In the genomic region with DNA sequence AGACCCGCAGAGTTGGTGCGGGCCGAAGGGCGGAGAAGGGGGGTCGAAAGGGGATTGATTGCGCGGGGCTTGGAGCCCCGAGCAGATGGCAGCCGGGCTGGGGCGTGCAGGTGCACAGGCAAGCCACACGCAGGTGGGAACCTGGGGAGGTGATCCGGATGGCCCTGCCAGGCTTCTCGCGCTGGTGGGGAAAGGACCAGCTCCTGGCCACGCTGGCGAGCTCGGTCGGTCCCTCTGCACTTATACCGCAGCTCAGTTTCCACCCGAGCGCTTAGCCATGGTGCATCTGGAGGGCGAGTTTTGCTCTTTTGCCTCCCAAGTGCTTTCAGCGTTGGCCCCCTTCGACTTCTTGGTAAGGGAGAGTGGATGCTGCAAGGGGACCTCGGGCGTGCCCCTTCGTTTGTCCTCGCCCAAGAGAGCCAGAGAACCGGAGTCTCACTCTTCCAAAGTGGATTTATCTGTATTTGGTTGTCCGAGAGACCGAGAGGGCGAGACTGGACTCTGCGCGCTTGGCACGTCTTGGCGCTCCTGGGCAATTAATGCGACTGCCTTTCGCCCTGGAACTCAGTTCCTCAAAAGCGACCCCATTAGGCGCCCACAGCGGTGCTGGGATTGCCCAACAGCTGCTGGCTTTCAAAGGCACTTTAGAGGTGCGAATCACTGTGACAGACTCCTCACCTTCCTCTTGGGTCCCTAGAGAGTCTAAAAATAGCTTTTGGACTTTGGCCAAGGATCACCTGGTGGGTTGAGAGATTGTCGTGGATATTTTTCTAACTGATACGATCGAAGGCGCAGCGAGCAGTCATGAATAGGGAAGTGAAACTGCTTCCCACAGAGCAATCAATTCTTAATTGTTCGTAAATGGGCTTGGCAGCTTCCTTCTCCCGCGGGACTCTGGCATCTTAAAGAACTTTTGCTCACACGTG, we compare ENCODE assay signal across 8 mouse cellular contexts. TPM values are rescaled to one million over a fixed set of nuclear protein-coding genes. Genes with fewer than 3 reads are reported as not detected.
DNase-seq lines count a peak whose midpoint lies in the region; ATAC-seq lines count a peak whose summit lies in the region.

No protein-coding gene starts in this region.

- DNase-seq in spleen, postnatal 10 days (ENCODE audit: low spot score in 2 of 2): peak; percentile 16 to 23
- no peak for DNase-seq in spleen, postnatal 14 days (ENCODE audit: low spot score in 2 of 2)
- DNase-seq in cerebellum, adult 9-11 months: peak; percentile 64
- DNase-seq in gastrocnemius, postnatal 14 days: peak; percentile 23
- peak; percentile 19 to 32 for DNase-seq in urinary bladder, postnatal 36 days (ENCODE audit: low spot score in 2 of 2)

- H3K36me3 ChIP-seq in intestine, embryonic 15.5 days: no peaks in the 10 kb centered on the region
- H3K36me3 ChIP-seq in liver, embryonic 16.5 days (ENCODE audit: control insufficient read depth, insufficient read depth): no peaks in the 10 kb centered on the region
- H3K36me3 ChIP-seq in neural tube, embryonic 12.5 days: no peaks in the 10 kb centered on the region

- peak; percentile 9 for ATAC-seq in intestine, embryonic 15.5 days
- 0 out of 2 replicates have a peak, but pooled peaks have one; percentile 1 for ATAC-seq in liver, embryonic 16.5 days (ENCODE audit: low read depth)
- no peak; the same call in 1 of the 2 replicates for ATAC-seq in neural tube, embryonic 12.5 days (ENCODE audit: low FRiP score, low read depth)

- peak overlapping the region; percentile 74 for H3K4me3 ChIP-seq in intestine, embryonic 15.5 days (replicated peaks)
- peak overlapping the region; percentile 67 for H3K4me3 ChIP-seq in liver, embryonic 16.5 days (ENCODE audit: low read depth, low read length)
- peak overlapping the region; percentile 58 for H3K4me3 ChIP-seq in neural tube, embryonic 12.5 days

- H3K4me2 ChIP-seq in intestine, embryonic 15.5 days (replicated peaks): peak overlapping the region; percentile 96
- peak overlapping the region; percentile 95 for H3K4me2 ChIP-seq in liver, embryonic 16.5 days (ENCODE audit: low read depth, low read length)
- peak overlapping the region; percentile 100 for H3K4me2 ChIP-seq in neural tube, embryonic 12.5 days (replicated peaks)

- H3K9ac ChIP-seq in intestine, embryonic 15.5 days: peak overlapping the region; percentile 80
- peak overlapping the region; percentile 63 for H3K9ac ChIP-seq in liver, embryonic 16.5 days (ENCODE audit: low read depth, low read length)
- peak overlapping the region; percentile 51 for H3K9ac ChIP-seq in neural tube, embryonic 12.5 days

- H3K27me3 ChIP-seq in intestine, embryonic 15.5 days (replicated peaks): no peaks in the 10 kb centered on the region; the same call in 1 of the 2 replicates
- H3K27me3 ChIP-seq in liver, embryonic 16.5 days (ENCODE audit: control insufficient read depth, insufficient read depth, low read depth, low read length): peaks cover 43% of the 10 kb centered on the region
- H3K27me3 ChIP-seq in neural tube, embryonic 12.5 days (replicated peaks): peaks cover 4% of the 10 kb centered on the region

- H3K9me3 ChIP-seq in intestine, embryonic 15.5 days: no peaks in the 10 kb centered on the region
- H3K9me3 ChIP-seq in liver, embryonic 16.5 days (replicated peaks; ENCODE audit: control insufficient read depth, low read length): no peaks in the 10 kb centered on the region
- H3K9me3 ChIP-seq in neural tube, embryonic 12.5 days: no peaks in the 10 kb centered on the region

- peak overlapping the region; percentile 89 for H3K27ac ChIP-seq in intestine, embryonic 15.5 days
- peak overlapping the region; percentile 50 for H3K27ac ChIP-seq in liver, embryonic 16.5 days (ENCODE audit: low read length)
- no peak overlapping the region for H3K27ac ChIP-seq in neural tube, embryonic 12.5 days

- under 1% methylated on average over 51 of the region's 51 CpGs for WGBS in intestine, embryonic 15.5 days
- WGBS in liver, embryonic 16.5 days (ENCODE audit: insufficient replicate concordance): 1% methylated on average over 50 of the region's 51 CpGs
- under 1% methylated on average over 51 of the region's 51 CpGs for WGBS in neural tube, embryonic 12.5 days

- peaks cover 14% of the 10 kb centered on the region for H3K4me1 ChIP-seq in intestine, embryonic 15.5 days (replicated peaks)
- H3K4me1 ChIP-seq in liver, embryonic 16.5 days (ENCODE audit: control insufficient read depth, low read depth, low read length): peaks cover 16% of the 10 kb centered on the region
- peaks cover 15% of the 10 kb centered on the region for H3K4me1 ChIP-seq in neural tube, embryonic 12.5 days

- intact Hi-C loops in gastrocnemius, postnatal 14 days (cut with DNase I; ENCODE audit: low total_unique reads): no loop called here

RNA-seq across cellular contexts. Expression of a gene that starts 0.8 kb away (rescaled TPM):
- total RNA-seq in gastrocnemius, postnatal 14 days (2021): 1 to 10 TPM in 1 of 2 experiments, under 1 TPM in 1; 0.78 to 1.1 TPM
- polyA plus RNA-seq in intestine, embryonic 15.5 days (2015; fragmentation: Nextera tagmentation; extraction: Ambion mirVana): 73.2 and 74.7 TPM in 2 replicates
- 5.6 and 7.1 TPM in 2 replicates for polyA plus RNA-seq in liver, embryonic 16.5 days (2015; fragmentation: Nextera tagmentation; extraction: Ambion mirVana)
- polyA plus RNA-seq in neural tube, embryonic 12.5 days (2016; fragmentation: Nextera tagmentation; extraction: Ambion mirVana): 3.7 TPM in 2 replicates

RNA-seq across cellular contexts. Expression of a gene that starts 16.6 kb away (rescaled TPM):
- total RNA-seq in gastrocnemius, postnatal 14 days (2021): 1 to 10 TPM; 4.3 to 5.3 TPM
- polyA plus RNA-seq in intestine, embryonic 15.5 days (2015; fragmentation: Nextera tagmentation; extraction: Ambion mirVana): 14.8 and 14.9 TPM in 2 replicates
- polyA plus RNA-seq in liver, embryonic 16.5 days (2015; fragmentation: Nextera tagmentation; extraction: Ambion mirVana): 4.8 and 5.5 TPM in 2 replicates
- polyA plus RNA-seq in neural tube, embryonic 12.5 days (2016; fragmentation: Nextera tagmentation; extraction: Ambion mirVana): 20.0 and 20.3 TPM in 2 replicates

Comparison
In these comparisons a context has a peak if more than half of its experiments do, and no peak if none do; other contexts are left out.
1. DNase-seq: peak in spleen, postnatal 10 days (2 of 2), cerebellum, adult 9-11 months (single experiment), gastrocnemius, postnatal 14 days (single experiment) and urinary bladder, postnatal 36 days (2 of 2); none in spleen, postnatal 14 days (0 of 2).
2. Peak in every context shown above with its lines, with median percentiles within 50 percentile points of each other: H3K4me2 ChIP-seq, H3K4me3 ChIP-seq and H3K9ac ChIP-seq.